Mouse (Mus musculus): ENCODE results near the gene Psmd7.

Gene Psmd7

DNA sequence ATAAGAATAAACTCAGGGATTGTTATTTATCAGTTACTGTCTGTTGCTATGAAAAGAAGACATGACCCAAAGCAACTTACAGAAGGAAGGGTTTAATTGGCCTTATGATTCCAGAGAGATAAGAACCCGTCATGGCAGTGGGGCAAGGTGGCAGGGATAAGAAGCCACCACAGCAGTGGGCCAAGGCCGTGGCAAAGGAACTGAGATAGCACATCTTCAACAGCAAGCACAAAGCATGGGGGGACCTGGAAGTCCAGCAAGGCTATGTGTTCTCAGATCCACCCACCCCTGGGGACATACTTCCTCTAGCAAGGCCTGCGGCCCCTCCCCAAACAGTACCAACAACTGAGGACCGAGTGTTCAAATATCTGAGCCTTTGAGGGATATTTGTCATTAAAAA is 10.6 kb downstream of the Psmd7 start:
- peak in 1 of 2 experiments; percentile 5 for DNase-seq

DNA sequence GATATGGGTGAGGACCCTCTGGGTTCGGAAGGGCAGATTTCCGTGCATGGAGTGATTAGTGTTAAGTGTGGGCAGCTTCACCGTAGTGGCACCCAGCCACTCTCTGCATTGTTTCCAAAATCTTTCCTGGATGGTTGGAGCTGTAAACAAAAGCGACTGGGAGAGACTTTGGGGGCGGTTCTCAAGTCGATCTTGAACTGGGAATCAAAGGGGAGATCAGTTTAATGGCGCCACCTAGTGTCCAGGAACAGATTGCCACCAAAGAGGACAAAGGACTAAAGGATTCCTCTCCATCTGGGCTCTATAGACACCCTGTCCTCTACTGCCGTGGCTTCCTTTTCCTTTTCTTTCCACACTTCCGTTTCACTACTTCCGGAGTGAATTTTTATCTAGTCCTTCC is 11.6 kb downstream of the Psmd7 start:
- peak; percentile 80 to 89 for DNase-seq

DNA sequence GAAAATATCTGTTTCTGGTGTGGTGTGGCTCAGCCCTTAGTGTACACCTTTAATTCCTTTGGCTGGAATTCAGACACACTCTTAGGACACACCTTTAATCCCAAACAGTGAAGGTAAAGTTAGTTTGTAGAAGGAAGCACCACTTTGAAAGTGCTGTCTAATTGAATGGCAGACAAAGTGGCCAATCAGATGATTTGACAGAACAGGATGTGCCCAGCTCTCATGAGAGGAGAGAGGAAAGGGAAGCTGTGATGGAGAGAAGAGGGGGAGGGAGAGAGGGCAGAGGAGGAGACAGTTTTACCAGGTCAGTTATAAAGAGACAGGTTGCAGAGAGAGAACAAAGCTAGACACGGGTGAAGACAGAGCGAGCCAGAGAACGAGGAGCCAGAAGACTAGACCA is 13.5 kb downstream of the Psmd7 start:
- DNase-seq = peak; percentile 20 to 28

DNA sequence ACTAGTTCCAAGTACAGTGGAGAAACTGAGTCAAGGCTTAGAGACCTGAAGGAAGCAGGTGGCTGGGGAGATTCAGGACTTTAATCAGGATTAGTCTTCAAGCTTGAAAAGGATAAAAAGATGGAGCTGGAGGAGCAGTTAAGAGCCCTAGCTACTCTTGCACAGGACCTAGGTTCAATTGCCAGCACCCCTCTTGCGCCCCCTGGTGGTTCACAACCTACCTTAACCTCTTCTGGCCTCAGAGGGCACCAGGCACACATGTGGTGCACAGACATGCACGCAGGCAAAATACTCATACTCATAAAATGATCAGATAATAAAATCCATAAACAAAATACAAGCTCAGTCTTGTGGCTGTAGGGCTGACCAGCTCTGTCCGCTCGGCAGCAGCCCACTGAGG is 15.8 kb downstream of the Psmd7 start:
- DNase-seq = peak; percentile 73 to 84

DNA sequence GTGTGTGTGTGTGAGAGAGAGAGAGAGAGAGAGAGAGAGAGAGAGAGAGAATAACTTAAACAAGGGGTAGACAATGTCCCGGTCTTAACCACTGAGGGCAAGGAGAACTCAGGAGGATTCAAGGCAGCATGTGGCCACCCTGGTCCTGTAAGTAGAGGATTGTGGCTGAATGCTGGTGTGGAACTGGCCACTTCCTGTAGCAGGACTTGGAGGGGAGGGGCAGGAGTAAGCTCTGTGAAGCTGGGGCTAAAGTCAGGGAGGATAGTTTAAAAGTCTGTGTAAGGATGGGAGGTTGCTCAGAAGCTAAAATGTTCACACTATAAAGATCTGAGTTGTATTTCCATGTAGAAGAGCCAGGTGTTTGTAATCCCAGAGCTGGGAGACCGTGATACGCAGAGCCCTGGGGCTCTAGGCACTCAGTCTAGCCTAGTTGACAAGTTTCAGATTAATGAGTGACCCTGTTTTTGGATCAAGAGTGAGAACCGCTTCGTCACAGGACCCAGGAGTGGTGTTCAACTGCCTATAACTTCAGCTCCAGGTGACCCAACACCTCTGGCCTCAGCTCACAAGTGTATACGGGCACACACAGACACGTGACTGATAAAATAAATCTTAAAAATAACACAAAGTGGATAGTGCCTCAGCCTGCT is 16.7 kb downstream of the Psmd7 start:
- DNase-seq = peak in 1 of 2 experiments; percentile 38

DNA sequence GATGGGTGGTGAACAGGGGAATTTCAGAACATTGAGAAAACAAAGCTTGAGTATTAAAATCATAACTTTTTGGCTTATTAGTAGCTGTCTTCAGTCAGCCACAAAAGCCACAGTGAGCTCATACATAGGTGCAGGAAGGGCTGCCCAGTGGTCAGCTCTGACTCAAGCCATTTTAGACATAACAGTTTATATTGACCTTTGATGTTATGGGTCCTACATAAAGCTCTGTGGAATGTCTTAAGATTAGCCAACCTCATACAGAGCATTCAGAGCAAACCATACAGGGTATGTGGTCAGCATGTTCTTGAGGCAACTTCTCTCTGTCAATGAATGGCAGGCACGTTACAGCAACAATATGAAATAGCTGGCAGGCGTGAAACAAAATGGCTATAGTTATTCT is 17.2 kb downstream of the Psmd7 start:
- DNase-seq = no peak

DNA sequence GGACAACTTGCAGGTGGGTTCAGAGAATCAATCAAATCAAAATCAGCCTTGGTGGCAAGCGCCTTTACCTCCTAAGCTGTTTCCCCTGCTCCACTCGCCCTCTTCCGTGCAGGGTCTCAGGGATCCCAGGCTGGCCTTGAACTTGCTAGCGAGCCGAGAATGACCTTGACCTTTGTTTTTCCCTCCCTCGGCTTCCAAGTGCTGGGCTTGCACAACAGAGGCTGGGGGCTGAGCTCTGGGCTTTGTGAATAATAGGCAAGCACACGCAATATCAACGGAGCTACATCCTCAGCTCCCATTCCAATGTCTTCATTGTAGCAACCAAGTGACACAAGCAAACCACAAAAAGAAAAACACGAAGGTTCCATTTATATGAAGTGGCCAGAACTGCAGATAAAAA is 26.1 kb downstream of the Psmd7 start:
- peak in 1 of 2 experiments; percentile 17 for DNase-seq

DNA sequence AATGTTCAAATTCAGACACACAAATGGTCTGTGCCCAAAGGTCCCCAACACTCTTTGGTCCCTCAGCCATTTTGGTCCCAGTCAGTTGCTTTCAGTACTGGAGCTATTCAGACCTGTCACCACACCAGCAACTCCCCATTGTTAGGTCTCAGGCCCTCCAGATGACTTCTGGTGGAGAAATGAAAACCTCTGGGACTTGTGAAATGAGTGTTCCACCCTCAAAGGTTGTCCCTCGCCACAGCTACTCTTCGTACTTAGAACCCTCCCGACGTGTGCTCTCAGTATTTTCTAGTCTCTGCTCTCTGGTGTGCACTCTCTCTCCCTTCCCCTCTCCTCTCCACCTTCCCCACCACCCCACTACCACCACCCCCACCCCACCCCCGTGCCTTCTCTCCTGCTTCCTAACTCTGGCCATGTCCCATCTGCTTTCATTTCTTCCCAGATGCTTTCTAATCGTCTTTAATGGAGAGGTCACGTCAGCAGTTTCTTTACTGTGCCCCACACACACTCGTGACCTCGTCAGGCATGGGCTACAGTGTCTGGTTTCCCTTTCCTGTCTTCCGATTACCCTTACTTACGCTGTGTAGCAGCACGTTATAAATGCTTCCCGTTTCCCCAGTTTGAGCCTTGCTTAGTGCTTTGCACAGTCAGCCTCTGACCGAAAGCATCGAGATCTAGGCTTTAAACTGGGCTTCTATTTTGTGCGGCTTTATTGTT is 27.3 kb downstream of the Psmd7 start:
- peak in 1 of 2 experiments; percentile 32 for DNase-seq

DNA sequence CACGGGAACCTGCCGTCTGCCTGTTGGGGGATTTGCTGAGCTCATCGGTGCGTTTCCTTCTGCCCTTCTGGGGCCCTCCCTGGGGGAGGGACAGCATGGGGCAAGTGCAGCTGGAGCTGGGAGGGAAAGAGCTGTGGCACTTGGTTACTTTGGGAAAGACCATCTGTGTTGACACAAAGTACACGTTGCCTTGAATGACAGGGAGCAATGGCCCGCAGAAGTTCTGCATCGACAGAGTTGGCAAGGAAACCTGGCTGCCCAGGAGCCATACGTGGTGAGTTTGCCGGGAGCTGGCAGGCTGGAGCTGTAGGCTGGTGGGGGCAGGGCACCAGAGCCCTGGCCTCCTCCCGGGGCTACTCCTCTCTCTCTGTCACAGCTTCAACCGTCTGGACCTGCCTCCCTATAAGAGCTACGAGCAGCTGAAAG is 31.7 kb downstream of the Psmd7 start:
- DNase-seq = peak in 1 of 2 experiments; percentile 38

DNA sequence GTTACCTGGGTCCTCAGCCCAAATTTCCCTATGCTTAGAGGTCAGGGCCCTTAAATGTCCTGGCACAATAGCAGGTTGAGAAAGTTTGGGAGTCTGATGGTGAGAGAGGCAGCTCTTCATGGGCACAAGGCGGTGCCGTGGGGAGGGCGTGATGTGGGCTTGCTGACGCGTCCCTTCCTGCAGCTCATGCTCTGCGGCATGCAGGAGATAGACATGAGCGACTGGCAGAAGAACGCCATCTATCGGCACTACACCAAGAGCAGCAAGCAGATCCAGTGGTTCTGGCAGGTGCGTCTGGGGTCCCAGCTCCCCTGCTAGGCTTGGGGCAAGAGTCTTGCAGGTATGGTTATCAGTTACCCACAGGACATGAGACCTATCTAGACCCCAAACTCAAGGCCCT is 33.0 kb downstream of the Psmd7 start:
- no peak for DNase-seq

DNA sequence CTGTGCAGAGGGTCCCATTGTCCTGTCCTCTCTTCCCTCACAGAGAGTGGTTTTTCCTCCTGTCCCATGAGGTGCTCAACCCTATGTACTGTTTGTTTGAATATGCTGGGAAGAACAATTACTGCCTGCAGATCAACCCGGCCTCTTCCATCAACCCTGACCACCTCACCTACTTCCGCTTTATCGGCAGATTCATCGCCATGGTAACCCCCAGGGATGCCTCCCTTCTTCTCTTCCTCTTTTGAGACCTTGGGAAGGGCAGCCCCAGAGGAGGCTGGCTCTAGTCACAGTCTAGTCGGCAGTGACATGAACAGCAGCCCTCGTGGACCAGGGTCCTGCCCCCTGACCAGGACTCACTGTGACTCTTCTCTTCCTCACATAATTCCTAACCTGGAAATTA is 36.0 kb downstream of the Psmd7 start:
- no peak for DNase-seq

DNA sequence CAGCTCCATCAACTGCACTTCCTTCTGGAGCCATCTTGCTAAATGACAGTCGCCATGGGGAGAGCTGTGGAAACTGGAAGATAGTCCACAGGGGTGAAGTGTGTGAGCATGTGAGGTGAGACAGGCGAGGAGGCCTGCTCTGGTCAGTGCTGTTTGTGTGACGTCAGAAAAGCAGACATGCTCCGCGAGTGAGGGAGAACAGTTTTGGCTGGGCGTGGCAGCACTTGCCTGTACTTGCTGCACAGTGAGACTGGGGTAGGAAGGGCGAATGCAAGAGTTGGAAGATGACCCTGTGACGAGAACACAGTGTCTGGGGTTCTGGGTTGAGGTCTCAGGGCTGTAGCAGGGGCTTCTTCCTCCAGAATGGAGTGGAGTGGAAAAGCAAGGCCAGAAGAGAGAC is 41.4 kb downstream of the Psmd7 start:
- no peak for DNase-seq

DNA sequence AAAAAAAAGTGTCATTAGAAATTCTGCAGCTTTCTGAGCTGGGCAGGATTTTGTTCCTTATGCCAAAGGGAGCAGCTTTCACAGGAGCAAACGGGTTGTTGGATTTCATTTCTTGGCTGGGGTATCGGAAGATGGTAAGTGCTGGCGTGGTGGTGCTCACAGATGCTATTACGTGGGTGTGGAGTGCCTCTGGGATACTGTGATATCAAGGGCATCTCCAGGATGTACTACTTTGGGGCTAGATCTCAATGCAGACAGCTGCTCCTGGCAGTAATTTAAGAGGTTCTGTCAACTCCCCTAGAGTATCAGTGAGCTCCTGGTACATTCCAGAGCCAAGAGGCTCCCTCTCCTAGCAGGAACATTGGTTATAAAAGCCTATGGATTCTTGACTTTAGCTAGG is 42.1 kb downstream of the Psmd7 start:
- DNase-seq = no peak

DNA sequence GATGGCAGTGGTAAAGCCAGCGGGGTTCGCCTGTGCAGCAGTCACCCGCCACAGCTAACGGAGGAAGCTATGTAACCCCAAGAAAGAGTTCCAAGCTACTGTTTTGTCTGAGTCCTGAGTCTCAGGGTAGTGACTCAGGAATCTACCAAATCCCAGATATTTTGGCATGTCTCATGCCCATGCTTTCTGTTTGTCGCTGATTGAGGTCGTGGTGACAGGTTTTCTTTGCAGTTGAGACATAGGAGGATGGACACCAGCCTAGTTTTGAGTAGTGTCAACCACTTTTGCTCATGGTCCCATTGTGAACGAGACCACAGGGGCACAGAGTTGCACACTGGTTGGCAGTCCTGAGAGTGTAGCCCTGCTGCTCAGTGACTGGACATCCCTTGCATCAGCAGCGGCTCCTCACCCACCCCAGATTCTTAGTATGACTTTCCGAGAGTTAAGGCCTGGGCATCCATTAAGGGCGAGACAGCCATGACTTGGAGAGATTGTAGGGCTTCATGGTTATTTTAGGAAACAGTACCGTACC is 42.6 kb downstream of the Psmd7 start:
- DNase-seq = no peak

DNA sequence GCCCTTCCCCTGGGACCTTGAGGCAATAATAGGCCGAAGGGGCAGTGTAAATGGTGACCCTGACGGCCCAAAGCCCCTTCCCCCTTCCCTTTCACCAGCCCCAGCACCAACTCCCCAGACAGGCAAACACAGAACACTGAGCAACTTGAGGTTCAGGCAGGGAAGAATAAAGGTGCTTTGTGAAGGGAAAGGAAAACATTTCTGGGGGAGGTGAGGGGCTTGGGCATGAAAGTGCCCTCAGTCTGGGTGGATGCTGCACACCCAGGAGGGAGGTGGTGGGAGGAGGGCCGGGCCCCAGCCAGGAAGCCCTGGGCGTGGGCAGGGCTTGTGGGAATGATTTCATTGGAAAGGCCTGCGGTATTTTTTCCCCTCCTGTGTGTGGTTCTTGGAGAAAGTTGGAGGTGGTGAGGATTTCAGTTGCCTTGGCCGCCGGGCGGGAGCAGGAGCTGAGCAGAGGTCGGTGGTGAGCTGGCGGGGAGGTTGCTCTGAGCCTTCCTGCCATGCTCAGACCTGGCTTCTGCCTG is 43.6 kb downstream of the Psmd7 start:
- no peak for DNase-seq

DNA sequence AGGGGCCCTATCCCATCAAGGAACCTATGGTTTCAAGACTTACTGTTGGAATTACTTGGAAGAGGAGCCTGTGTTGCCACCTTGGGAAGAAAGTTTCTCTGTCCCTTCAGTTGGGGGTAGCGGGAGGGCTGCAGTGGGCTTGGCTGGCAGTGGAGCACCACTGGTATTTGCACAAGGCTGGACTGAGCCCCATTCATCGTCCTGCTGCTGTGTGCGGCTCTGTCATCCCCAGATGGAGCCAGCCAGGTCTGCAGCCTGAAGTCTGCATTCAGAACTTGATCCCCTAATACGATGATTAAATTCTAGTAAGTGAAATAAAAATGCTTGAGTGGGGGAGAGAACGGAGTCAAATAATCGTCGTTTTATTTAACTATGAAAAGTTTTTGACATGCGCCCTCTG is 44.1 kb downstream of the Psmd7 start:
- DNase-seq = no peak

DNA sequence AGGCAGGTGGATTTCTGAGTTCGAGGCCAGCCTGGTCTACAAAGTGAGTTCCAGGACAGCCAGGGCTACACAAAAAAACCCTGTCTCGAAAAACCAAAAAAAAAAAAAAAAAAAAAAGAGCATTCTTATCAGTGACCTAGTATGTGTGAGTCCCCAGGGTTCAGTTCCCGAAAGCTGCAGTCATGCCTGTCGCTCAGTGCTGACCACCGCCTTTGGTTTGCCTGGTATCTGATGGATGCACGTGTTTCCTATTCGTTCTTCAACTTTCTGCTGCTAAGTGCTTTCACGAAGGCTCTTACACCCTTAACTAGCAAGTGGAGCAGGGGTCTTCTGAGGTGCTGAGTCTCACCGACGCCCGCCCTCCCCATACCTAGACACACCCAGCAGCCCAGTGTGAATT is 44.5 kb downstream of the Psmd7 start:
- DNase-seq = no peak

DNA sequence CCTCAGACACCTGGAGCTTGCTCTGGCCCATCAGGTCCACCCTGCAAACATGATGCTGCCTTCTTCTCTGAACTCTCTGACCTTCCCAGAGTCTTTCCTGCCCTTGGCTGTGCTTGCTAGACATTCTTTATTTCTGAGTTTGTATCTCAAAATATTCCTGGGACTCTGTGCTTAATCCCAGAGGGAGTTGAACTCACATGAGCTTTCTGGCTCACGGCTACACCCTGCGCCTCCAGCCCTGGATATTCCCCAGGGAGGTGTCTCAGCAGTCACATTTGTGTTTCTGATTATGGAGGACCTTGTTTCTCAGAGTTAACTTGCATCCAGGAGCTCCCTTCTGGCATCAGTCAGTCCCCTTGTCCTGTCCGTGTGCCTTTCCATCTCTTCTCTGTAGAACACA is 46.1 kb downstream of the Psmd7 start:
- no peak for DNase-seq

DNA sequence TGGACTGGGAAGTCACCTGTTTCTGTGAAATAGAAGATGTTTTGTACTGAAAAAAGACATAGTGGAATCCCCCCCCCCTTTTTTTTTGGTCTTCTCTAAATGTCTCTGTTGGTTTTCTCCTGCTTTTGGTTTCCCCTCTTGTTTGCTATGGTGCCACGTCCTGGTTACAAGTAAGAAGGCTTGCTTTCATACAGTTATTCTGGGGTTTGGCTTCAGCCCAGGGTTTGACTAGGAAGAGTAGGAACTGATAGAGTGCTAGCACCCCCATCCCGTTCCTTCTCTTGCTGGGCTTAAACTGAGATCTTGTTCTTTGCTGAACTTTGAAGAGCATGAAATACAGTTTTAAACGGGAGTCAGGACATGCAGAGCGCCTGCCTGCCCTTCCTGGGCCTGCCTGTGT is 46.9 kb downstream of the Psmd7 start:
- no peak for DNase-seq

DNA sequence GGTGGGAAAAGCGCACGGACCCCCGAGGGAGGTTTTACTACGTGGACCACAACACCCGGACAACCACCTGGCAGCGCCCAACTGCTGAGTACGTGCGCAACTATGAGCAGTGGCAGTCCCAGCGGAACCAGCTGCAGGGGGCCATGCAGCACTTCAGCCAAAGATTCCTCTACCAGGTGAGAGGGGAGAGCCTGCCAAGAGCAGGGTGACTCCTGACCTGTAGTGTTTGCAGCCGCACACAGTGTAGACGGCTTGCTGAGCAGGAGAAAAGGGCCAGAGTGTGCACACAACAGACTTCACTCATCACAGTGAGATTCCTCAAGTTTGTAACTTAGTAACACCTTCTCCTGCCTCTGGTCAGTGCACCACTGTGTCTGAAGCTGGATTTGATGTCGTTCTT is 47.6 kb downstream of the Psmd7 start:
- no peak for DNase-seq

DNA sequence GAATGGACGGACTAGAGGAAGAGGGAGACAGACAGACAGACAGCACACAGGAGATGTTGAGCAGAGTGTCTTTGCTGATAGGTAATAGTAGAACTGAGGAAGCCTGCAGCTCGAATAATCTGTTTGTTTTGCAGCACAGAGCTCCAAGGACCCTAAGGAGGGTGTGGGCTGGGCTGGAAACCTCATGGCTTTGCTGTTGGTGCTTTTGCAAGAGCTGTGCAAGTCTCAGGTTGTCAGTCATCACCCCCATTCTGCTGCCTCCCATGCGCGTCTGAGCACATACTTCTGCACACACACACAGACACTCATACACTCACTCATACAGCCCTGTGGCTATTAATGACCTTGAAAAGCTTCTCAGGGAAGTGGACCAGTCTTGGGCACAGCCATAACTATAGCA is 50.8 kb downstream of the Psmd7 start:
- DNase-seq = no peak
